Mouse (Mus musculus): ENCODE measurements around the gene Morn1.

Morn1 gene

GRCm38 (mm10) chr4:155165861-155166260 lies 79.5 kb downstream of the Morn1 start:
- no peak for DNase-seq

GRCm38 (mm10) chr4:155168835-155169252 lies 82.5 kb downstream of the Morn1 start:
- DNase-seq: no peak

GRCm38 (mm10) chr4:155170614-155171212 lies 84.3 kb downstream of the Morn1 start:
- no peak for DNase-seq

GRCm38 (mm10) chr4:155171961-155172533 lies 85.7 kb downstream of the Morn1 start:
- DNase-seq: no peak

- DNase-seq: peak; percentile 95
Observed at GRCm38 (mm10) chr4:155172909-155173821, 86.8 kb downstream of the Morn1 start.

- DNase-seq: no peak
Observed at GRCm38 (mm10) chr4:155173822-155174785, 87.7 kb downstream of the Morn1 start.

- no peak for DNase-seq
Observed at GRCm38 (mm10) chr4:155176210-155176609, 89.8 kb downstream of the Morn1 start.

- DNase-seq: peak; percentile 63
Observed at GRCm38 (mm10) chr4:155178274-155178673, 91.9 kb downstream of the Morn1 start.

- DNase-seq: no peak
Observed at GRCm38 (mm10) chr4:155178981-155179512, 92.7 kb downstream of the Morn1 start.

- no peak for DNase-seq
Observed at GRCm38 (mm10) chr4:155183201-155183600, 96.8 kb downstream of the Morn1 start.

GRCm38 (mm10) chr4:155184248-155185070 lies 98.1 kb downstream of the Morn1 start:
- DNase-seq: no peak

GRCm38 (mm10) chr4:155185845-155186244 lies 99.5 kb downstream of the Morn1 start:
- DNase-seq: peak; percentile 54

- DNase-seq: no peak
Observed at GRCm38 (mm10) chr4:155187192-155187674, 100.9 kb downstream of the Morn1 start.

GRCm38 (mm10) chr4:155188341-155188740 lies 102.0 kb downstream of the Morn1 start:
- peak; percentile 91 for DNase-seq

- DNase-seq: no peak
Observed at GRCm38 (mm10) chr4:155188803-155189202, 102.4 kb downstream of the Morn1 start.

- DNase-seq: peak; percentile 59
Observed at GRCm38 (mm10) chr4:155189711-155190139, 103.3 kb downstream of the Morn1 start.

- no peak for DNase-seq
Observed at GRCm38 (mm10) chr4:155190275-155190674, 103.9 kb downstream of the Morn1 start.
